Mouse (Mus musculus) forebrain, embryonic 13.5 days (tissue): ENCODE results near the gene Strap. TPM values are rescaled to one million over a fixed set of nuclear protein-coding genes. Genes with fewer than 3 reads are reported as not detected.
A peak's percentile ranks its signal among the peaks of the same experiment; 100 is the strongest.

Source experiments
- ATAC-seq: fragments of 200-750 bp; cut with Nextera tagmentation; 2 replicates; pipeline ENCODE4 v1.8.0; 2017
- H3K27ac ChIP-seq: fragments of 300-500 bp; sonication (generic); 2 replicates; pipeline ENCODE4 v1.5.1; 2015; ENCODE audit warnings: inconsistent platforms, mild to moderate bottlenecking, moderate library complexity
- H3K27me3 ChIP-seq: fragments of 300-500 bp; sonication (generic); 2 replicates; pipeline ENCODE4 v1.6.1; 2015; ENCODE audit warnings: mild to moderate bottlenecking, inconsistent platforms
- H3K36me3 ChIP-seq: fragments of 300-500 bp; sonication (generic); 2 replicates; pipeline ENCODE4 v1.6.1; 2015; ENCODE audit warnings: mild to moderate bottlenecking, inconsistent platforms; ENCODE audit not compliant: poor library complexity, severe bottlenecking
- H3K4me1 ChIP-seq: fragments of 300-500 bp; sonication (generic); 2 replicates; pipeline ENCODE4 v1.6.1; 2015; ENCODE audit warnings: inconsistent platforms
- H3K4me2 ChIP-seq: fragments of 300-500 bp; sonication (generic); 2 replicates; pipeline ENCODE4 v1.6.1; 2015; ENCODE audit warnings: inconsistent platforms, mild to moderate bottlenecking, moderate library complexity
- H3K4me3 ChIP-seq: fragments of 300-500 bp; sonication (generic); 2 replicates; pipeline ENCODE4 v1.5.1; 2015; ENCODE audit warnings: mild to moderate bottlenecking, inconsistent platforms
- H3K9ac ChIP-seq: fragments of 300-500 bp; sonication (generic); 2 replicates; pipeline ENCODE4 v1.6.1; 2015; ENCODE audit warnings: mild to moderate bottlenecking, inconsistent platforms
- H3K9me3 ChIP-seq: fragments of 300-500 bp; sonication (generic); replicated peaks from 2 replicates; pipeline ENCODE4 v1.6.1; 2016; ENCODE audit warnings: inconsistent platforms
- WGBS: fragments of 180-500 bp; shearing (Covaris S2); methylation state at CpG from one replicate; pipeline ENCODE4 v1.1.7; 2015; 5-methylcytosine and 5-hydroxymethylcytosine counted together
- polyA plus RNA-seq: library from polyadenylated mRNA; unstranded; fragments of >200 nt; fragmentation: Nextera tagmentation; extraction: Ambion mirVana; gene quantifications from 2 replicates; pipeline ENCODE4 v1.2.1, GENCODE M21; 2015

The Strap gene
- 194 and 206 TPM in 2 replicates for polyA plus RNA-seq

- peaks cover 11% of the 10 kb centered on the region for H3K27me3 ChIP-seq
- H3K27ac ChIP-seq: peak within 1 kb of the TSS; percentile 82
- under 1% methylated on average over 58 of the region's 86 CpGs for WGBS
- peak within 1 kb of the TSS; percentile 93 for H3K4me3 ChIP-seq
- peak; percentile 99 for ATAC-seq
- H3K4me1 ChIP-seq: peaks cover 18% of the 10 kb centered on the region
- peaks cover 15% of the 10 kb centered on the region for H3K36me3 ChIP-seq
- H3K4me2 ChIP-seq: peak within 1 kb of the TSS; percentile 95
- H3K9ac ChIP-seq: peak within 1 kb of the TSS; percentile 91
- no peaks in the 10 kb centered on the region for H3K9me3 ChIP-seq
Observed at GRCm38 (mm10) chr6:137734846-137735609, at the start of gene Strap. Strap (plus strand) TSS chr6:137735078.

DNA sequence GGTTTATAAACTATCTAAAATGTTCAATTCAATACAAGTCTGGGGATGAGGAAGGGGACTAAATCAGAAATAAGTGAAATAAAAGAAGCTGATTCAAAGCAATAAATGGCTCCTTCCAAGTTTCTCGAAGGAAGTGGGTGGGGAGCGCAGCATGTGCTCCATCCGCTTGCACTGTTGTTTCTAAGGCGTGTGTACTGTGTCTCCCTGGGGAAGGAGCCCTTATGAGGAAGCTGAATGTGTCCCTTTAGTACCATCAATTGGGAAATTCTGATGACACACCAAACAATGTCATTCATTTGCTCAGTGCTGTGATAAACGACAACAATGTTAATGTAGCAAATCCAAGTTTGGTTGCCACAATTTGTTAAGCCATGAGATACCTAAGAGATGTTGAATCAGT is 47.2 kb upstream of the Strap start:
- Histone ChIP-seq H3K9ac (no peak overlapping the region), H3K27me3 (no peaks in the 10 kb centered on the region), H3K36me3 (no peaks in the 10 kb centered on the region), H3K27ac (no peak overlapping the region), H3K4me2 (no peak overlapping the region), H3K4me1 (no peaks in the 10 kb centered on the region), H3K9me3 (no peaks in the 10 kb centered on the region), H3K4me3 (no peak overlapping the region)
- WGBS: 92% methylated on average over 5 of the region's 5 CpGs
- no peak for ATAC-seq

- Histone ChIP-seq H3K27me3 (no peaks in the 10 kb centered on the region), H3K9me3 (no peaks in the 10 kb centered on the region), H3K4me1 (no peaks in the 10 kb centered on the region), H3K4me2 (no peak overlapping the region), H3K27ac (no peak overlapping the region), H3K36me3 (no peaks in the 10 kb centered on the region), H3K9ac (no peak overlapping the region), H3K4me3 (no peak overlapping the region)
- WGBS: 85% methylated on average over 3 of the region's 3 CpGs
- no peak for ATAC-seq
Observed at GRCm38 (mm10) chr6:137688079-137688478, 46.8 kb upstream of the Strap start.

DNA sequence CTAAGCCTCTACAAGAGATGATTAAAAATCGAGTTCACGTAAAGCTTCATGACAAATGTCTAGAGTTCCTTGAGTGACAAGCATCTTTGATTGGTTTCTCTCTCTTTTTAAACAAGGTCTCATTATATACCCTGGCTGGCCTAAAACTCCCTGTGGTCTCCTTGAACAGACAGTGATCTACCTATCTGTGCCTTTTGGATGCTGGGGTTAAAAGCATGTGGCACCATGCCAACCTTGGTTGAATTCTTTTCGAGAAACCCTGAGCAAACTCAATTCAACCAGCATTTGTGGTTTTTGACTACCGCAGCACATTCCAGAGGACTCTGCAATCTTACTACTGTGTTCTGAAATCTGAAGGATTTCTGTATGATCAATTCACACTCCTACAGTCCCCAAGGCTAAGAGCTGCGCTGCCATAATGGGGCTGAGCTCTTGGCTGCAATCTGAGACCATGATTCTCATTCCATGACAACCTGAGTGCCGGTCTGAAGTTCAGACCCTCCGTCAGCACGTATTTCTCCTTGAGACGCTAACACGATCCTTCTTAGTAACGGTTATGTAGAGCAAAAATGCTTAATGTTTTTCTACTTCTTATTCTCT is 46.3 kb upstream of the Strap start:
- H3K4me1 ChIP-seq: no peaks in the 10 kb centered on the region
- H3K36me3 ChIP-seq: no peaks in the 10 kb centered on the region
- 73% methylated on average over 11 of the region's 11 CpGs for WGBS
- H3K9ac ChIP-seq: no peak overlapping the region
- ATAC-seq: no peak
- no peak overlapping the region for H3K27ac ChIP-seq
- no peaks in the 10 kb centered on the region for H3K27me3 ChIP-seq
- H3K9me3 ChIP-seq: no peaks in the 10 kb centered on the region
- H3K4me3 ChIP-seq: no peak overlapping the region
- no peak overlapping the region for H3K4me2 ChIP-seq

GRCm38 (mm10) chr6:137690550-137691119 is 44.2 kb upstream of the Strap start:
- 80% methylated on average over 2 of the region's 2 CpGs for WGBS
- Histone ChIP-seq H3K4me3 (no peak overlapping the region), H3K4me1 (no peaks in the 10 kb centered on the region), H3K9me3 (no peaks in the 10 kb centered on the region), H3K4me2 (no peak overlapping the region), H3K27me3 (no peaks in the 10 kb centered on the region), H3K27ac (no peak overlapping the region), H3K9ac (no peak overlapping the region), H3K36me3 (no peaks in the 10 kb centered on the region)
- ATAC-seq: no peak

GRCm38 (mm10) chr6:137694310-137694709 is 40.6 kb upstream of the Strap start:
- no peak overlapping the region for H3K4me3 ChIP-seq
- H3K4me1 ChIP-seq: 0 out of 2 replicates have a peak, but pooled peaks cover 7% of the 10 kb centered on the region
- no peaks in the 10 kb centered on the region for H3K36me3 ChIP-seq
- H3K4me2 ChIP-seq: no peak overlapping the region
- no peak overlapping the region for H3K27ac ChIP-seq
- no peak for ATAC-seq
- no peak overlapping the region for H3K9ac ChIP-seq
- 86% methylated on average over 2 of the region's 2 CpGs for WGBS
- no peaks in the 10 kb centered on the region for H3K9me3 ChIP-seq
- H3K27me3 ChIP-seq: no peaks in the 10 kb centered on the region

- H3K4me3 ChIP-seq: no peak overlapping the region
- 91% methylated on average over 8 of the region's 8 CpGs for WGBS
- ATAC-seq: no peak
- no peaks in the 10 kb centered on the region for H3K9me3 ChIP-seq
- H3K27ac ChIP-seq: no peak overlapping the region
- H3K4me1 ChIP-seq: peaks cover 11% of the 10 kb centered on the region; the same call in 1 of the 2 replicates
- no peaks in the 10 kb centered on the region for H3K36me3 ChIP-seq
- no peak overlapping the region for H3K9ac ChIP-seq
- no peak overlapping the region for H3K4me2 ChIP-seq
- no peaks in the 10 kb centered on the region for H3K27me3 ChIP-seq
Observed at GRCm38 (mm10) chr6:137695046-137695445, 39.8 kb upstream of the Strap start.

GRCm38 (mm10) chr6:137696445-137697204 is 38.3 kb upstream of the Strap start:
- 70% methylated on average over 8 of the region's 8 CpGs for WGBS
- ATAC-seq: no peak
- Histone ChIP-seq H3K4me3 (no peak overlapping the region), H3K27ac (no peak overlapping the region), H3K27me3 (no peaks in the 10 kb centered on the region; the same call in 1 of the 2 replicates), H3K4me1 (peaks cover 11% of the 10 kb centered on the region; the same call in 1 of the 2 replicates), H3K9ac (no peak overlapping the region), H3K4me2 (no peak overlapping the region), H3K36me3 (no peaks in the 10 kb centered on the region), H3K9me3 (no peaks in the 10 kb centered on the region)

DNA sequence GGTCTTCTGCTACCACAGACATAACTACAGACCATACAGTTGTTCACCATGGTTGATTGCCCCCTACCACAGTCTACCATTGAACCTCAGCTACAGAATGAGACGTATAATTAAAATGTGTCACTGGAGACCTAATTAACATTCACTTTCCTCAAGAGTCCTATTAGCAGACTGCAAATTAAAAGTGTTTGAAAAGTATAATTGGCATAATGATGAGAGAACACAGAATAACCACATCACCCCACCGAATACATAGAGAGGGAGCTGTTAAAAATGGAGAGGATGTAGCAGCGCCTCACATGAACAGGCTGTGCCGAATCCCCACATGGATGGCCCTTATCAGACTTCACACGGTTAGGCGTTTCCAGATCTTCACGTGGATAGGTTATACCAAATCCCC is 35.4 kb upstream of the Strap start:
- no peaks in the 10 kb centered on the region for H3K9me3 ChIP-seq
- no peak overlapping the region for H3K4me3 ChIP-seq
- H3K4me2 ChIP-seq: no peak overlapping the region
- WGBS: 32% methylated on average over 7 of the region's 7 CpGs
- H3K27me3 ChIP-seq: peaks cover 2% of the 10 kb centered on the region; the same call in 1 of the 2 replicates
- H3K9ac ChIP-seq: no peak overlapping the region
- H3K36me3 ChIP-seq: no peaks in the 10 kb centered on the region
- H3K4me1 ChIP-seq: peaks cover 11% of the 10 kb centered on the region; the same call in 1 of the 2 replicates
- H3K27ac ChIP-seq: no peak overlapping the region
- peak; percentile 89 for ATAC-seq

GRCm38 (mm10) chr6:137702186-137702585 is 32.7 kb upstream of the Strap start:
- Histone ChIP-seq H3K27me3 (peaks cover 2% of the 10 kb centered on the region; the same call in 1 of the 2 replicates), H3K36me3 (no peaks in the 10 kb centered on the region), H3K9ac (no peak overlapping the region), H3K9me3 (no peaks in the 10 kb centered on the region), H3K4me2 (no peak overlapping the region), H3K4me3 (no peak overlapping the region), H3K4me1 (peaks cover 11% of the 10 kb centered on the region; the same call in 1 of the 2 replicates), H3K27ac (no peak overlapping the region)
- no peak for ATAC-seq
- 89% methylated on average over 3 of the region's 3 CpGs for WGBS

DNA sequence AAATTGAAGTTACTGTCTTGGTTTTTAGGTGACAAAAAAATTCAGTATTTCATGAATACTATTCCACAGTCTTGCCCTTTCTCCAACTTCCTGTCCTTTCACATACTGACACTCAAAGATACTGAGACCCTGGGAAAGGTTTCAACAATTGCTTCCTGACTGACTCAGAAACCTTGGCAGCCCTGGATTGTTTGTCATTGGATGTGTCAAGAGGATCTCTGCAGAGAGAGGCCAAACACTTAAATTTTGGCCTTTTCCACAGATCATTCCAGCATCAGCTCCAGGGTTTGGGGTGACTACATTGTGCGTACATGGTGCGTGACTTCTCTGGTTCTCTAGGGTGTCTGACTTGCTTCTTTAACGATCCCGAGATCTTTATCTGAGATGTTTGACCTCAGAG is 32.0 kb upstream of the Strap start:
- Histone ChIP-seq H3K9ac (no peak overlapping the region), H3K4me1 (peaks cover 11% of the 10 kb centered on the region; the same call in 1 of the 2 replicates), H3K27me3 (peaks cover 8% of the 10 kb centered on the region; the same call in 1 of the 2 replicates), H3K36me3 (no peaks in the 10 kb centered on the region), H3K27ac (no peak overlapping the region), H3K4me3 (no peak overlapping the region), H3K9me3 (no peaks in the 10 kb centered on the region), H3K4me2 (no peak overlapping the region)
- WGBS: 85% methylated on average over 4 of the region's 4 CpGs
- ATAC-seq: no peak
